Mouse (Mus musculus): Measurements from ENCODE around the gene Slc22a8. TPM values are rescaled to one million over a fixed set of nuclear protein-coding genes. Genes with fewer than 3 reads are reported as not detected.

Gene Slc22a8
- total RNA-seq (2012; rRNA removed), result not detected in 2 replicates

- DNase-seq (ENCODE audit: low read depth, low spot score), result no peak
- H3K36me3 ChIP-seq (ENCODE audit: control insufficient read depth, insufficient read depth, low read length, poor library complexity, severe bottlenecking), result no peaks in the 10 kb centered on the region
- in situ Hi-C loops (cut with MboI; ENCODE audit: low sequenced_read_pairs in 2 of 2, unreplicated experiment in 2 of 2), result no loop called here
- TF ChIP-seq ZNF384 (IDR thresholded peaks at IDR 0.05; ENCODE audit: low read depth, low read length) (no peak), HCFC1 (IDR thresholded peaks at IDR 0.05; ENCODE audit: borderline replicate concordance, insufficient read depth, low read length) (no peak), CHD2 (IDR thresholded peaks at IDR 0.05; ENCODE audit: low read depth, low read length) (no peak), ZC3H11A (IDR thresholded peaks at IDR 0.05; ENCODE audit: borderline replicate concordance, low read depth, low read length) (no peak), MAFK (IDR thresholded peaks at IDR 0.05; ENCODE audit: insufficient read depth, low read depth, low read length) (no peak)
- H3K27ac ChIP-seq (ENCODE audit: insufficient read depth, low read depth, low read length, poor library complexity, severe bottlenecking), result peak within 1 kb of the TSS; percentile 7; the same call in 1 of the 2 replicates
- H3K4me1 ChIP-seq (ENCODE audit: control insufficient read depth in 2 of 2, insufficient read depth in 2 of 2, low read length in 2 of 2, poor library complexity in 1 of 2), result no peaks in the 10 kb centered on the region
- H3K4me3 ChIP-seq (ENCODE audit: insufficient read depth in 1 of 2, low read depth in 1 of 2, low read length in 2 of 2, poor library complexity in 1 of 2, severe bottlenecking in 1 of 2), result no peak within 1 kb of the TSS
- H3K9ac ChIP-seq (ENCODE audit: insufficient read depth, low read depth, low read length, poor library complexity, severe bottlenecking), result no peak within 1 kb of the TSS
- H3K9me3 ChIP-seq (ENCODE audit: control insufficient read depth, insufficient read depth, low read depth, low read length), result no peaks in the 10 kb centered on the region
These were observed at the start of gene Slc22a8 for GRCm38 (mm10) chr19:8590954-8591353. Gene Slc22a8 (plus strand): TSS chr19:8591254.

- Histone ChIP-seq H3K27ac (ENCODE audit: insufficient read depth, low read depth, low read length, poor library complexity, severe bottlenecking) (no peak overlapping the region), H3K36me3 (ENCODE audit: control insufficient read depth, insufficient read depth, low read length, poor library complexity, severe bottlenecking) (no peaks in the 10 kb centered on the region), H3K4me3 (ENCODE audit: insufficient read depth in 1 of 2, low read depth in 1 of 2, low read length in 2 of 2, poor library complexity in 1 of 2, severe bottlenecking in 1 of 2) (no peak overlapping the region), H3K9ac (ENCODE audit: insufficient read depth, low read depth, low read length, poor library complexity, severe bottlenecking) (no peak overlapping the region), H3K9me3 (ENCODE audit: control insufficient read depth, insufficient read depth, low read depth, low read length) (no peaks in the 10 kb centered on the region), H3K4me1 (ENCODE audit: control insufficient read depth in 2 of 2, insufficient read depth in 2 of 2, low read length in 2 of 2, poor library complexity in 1 of 2) (no peaks in the 10 kb centered on the region)
- no peak for DNase-seq (ENCODE audit: low read depth, low spot score)
- TF ChIP-seq ZC3H11A (IDR thresholded peaks at IDR 0.05; ENCODE audit: borderline replicate concordance, low read depth, low read length) (no peak), MAFK (IDR thresholded peaks at IDR 0.05; ENCODE audit: insufficient read depth, low read depth, low read length) (no peak), CHD2 (IDR thresholded peaks at IDR 0.05; ENCODE audit: low read depth, low read length) (no peak), ZNF384 (IDR thresholded peaks at IDR 0.05; ENCODE audit: low read depth, low read length) (no peak), HCFC1 (IDR thresholded peaks at IDR 0.05; ENCODE audit: borderline replicate concordance, insufficient read depth, low read length) (no peak)
- in situ Hi-C loops (cut with MboI; ENCODE audit: low sequenced_read_pairs in 2 of 2, unreplicated experiment in 2 of 2), result no loop called here
These were observed 32.2 kb upstream of the Slc22a8 start for GRCm38 (mm10) chr19:8558897-8559296.

- H3K9ac ChIP-seq (ENCODE audit: insufficient read depth, low read depth, low read length, poor library complexity, severe bottlenecking), result no peak overlapping the region
- H3K36me3 ChIP-seq (ENCODE audit: control insufficient read depth, insufficient read depth, low read length, poor library complexity, severe bottlenecking), result no peaks in the 10 kb centered on the region
- in situ Hi-C loops (cut with MboI; ENCODE audit: low sequenced_read_pairs in 2 of 2, unreplicated experiment in 2 of 2), result loop anchor here in 1 of 2 experiments (10.0 kb wide), 1 partner anchor 121 kb away; no protein-coding TSS in a partner anchor
- peaks cover 0 to 4% of the 10 kb centered on the region in 2 experiments; a peak in 1 of 4 replicates for H3K4me1 ChIP-seq (ENCODE audit: control insufficient read depth in 2 of 2, insufficient read depth in 2 of 2, low read length in 2 of 2, poor library complexity in 1 of 2)
- no peak overlapping the region for H3K4me3 ChIP-seq (ENCODE audit: insufficient read depth in 1 of 2, low read depth in 1 of 2, low read length in 2 of 2, poor library complexity in 1 of 2, severe bottlenecking in 1 of 2)
- no peak overlapping the region for H3K27ac ChIP-seq (ENCODE audit: insufficient read depth, low read depth, low read length, poor library complexity, severe bottlenecking)
- TF ChIP-seq ZNF384 (IDR thresholded peaks at IDR 0.05; ENCODE audit: low read depth, low read length), result no peak
- no peak for TF ChIP-seq MAFK (IDR thresholded peaks at IDR 0.05; ENCODE audit: insufficient read depth, low read depth, low read length)
- no peak for TF ChIP-seq CHD2 (IDR thresholded peaks at IDR 0.05; ENCODE audit: low read depth, low read length)
- TF ChIP-seq ZC3H11A (IDR thresholded peaks at IDR 0.05; ENCODE audit: borderline replicate concordance, low read depth, low read length), result no peak
- no peak for TF ChIP-seq HCFC1 (IDR thresholded peaks at IDR 0.05; ENCODE audit: borderline replicate concordance, insufficient read depth, low read length)
- H3K9me3 ChIP-seq (ENCODE audit: control insufficient read depth, insufficient read depth, low read depth, low read length), result no peaks in the 10 kb centered on the region
- no peak for DNase-seq (ENCODE audit: low read depth, low spot score)
These were observed 27.0 kb upstream of the Slc22a8 start for GRCm38 (mm10) chr19:8564021-8564420.

- Histone ChIP-seq H3K9ac (ENCODE audit: insufficient read depth, low read depth, low read length, poor library complexity, severe bottlenecking) (no peak overlapping the region), H3K9me3 (ENCODE audit: control insufficient read depth, insufficient read depth, low read depth, low read length) (no peaks in the 10 kb centered on the region), H3K27ac (ENCODE audit: insufficient read depth, low read depth, low read length, poor library complexity, severe bottlenecking) (no peak overlapping the region), H3K36me3 (ENCODE audit: control insufficient read depth, insufficient read depth, low read length, poor library complexity, severe bottlenecking) (no peaks in the 10 kb centered on the region), H3K4me3 (ENCODE audit: insufficient read depth in 1 of 2, low read depth in 1 of 2, low read length in 2 of 2, poor library complexity in 1 of 2, severe bottlenecking in 1 of 2) (no peak overlapping the region), H3K4me1 (ENCODE audit: control insufficient read depth in 2 of 2, insufficient read depth in 2 of 2, low read length in 2 of 2, poor library complexity in 1 of 2) (peaks cover 0 to 4% of the 10 kb centered on the region in 2 experiments; a peak in 1 of 4 replicates)
- DNase-seq (ENCODE audit: low read depth, low spot score), result no peak
- no peak for TF ChIP-seq MAFK (IDR thresholded peaks at IDR 0.05; ENCODE audit: insufficient read depth, low read depth, low read length)
- in situ Hi-C loops (cut with MboI; ENCODE audit: low sequenced_read_pairs in 2 of 2, unreplicated experiment in 2 of 2), result loop anchor here in 1 of 2 experiments (10.0 kb wide), 1 partner anchor 120 kb away; no protein-coding TSS in a partner anchor
These were observed 26.6 kb upstream of the Slc22a8 start for GRCm38 (mm10) chr19:8564469-8564868.

GRCm38 (mm10) chr19:8565262-8565661 lies 25.8 kb upstream of the Slc22a8 start:
- no peaks in the 10 kb centered on the region for H3K9me3 ChIP-seq (ENCODE audit: control insufficient read depth, insufficient read depth, low read depth, low read length)
- no peaks in the 10 kb centered on the region for H3K36me3 ChIP-seq (ENCODE audit: control insufficient read depth, insufficient read depth, low read length, poor library complexity, severe bottlenecking)
- no peak for DNase-seq (ENCODE audit: low read depth, low spot score)
- TF ChIP-seq CHD2 (IDR thresholded peaks at IDR 0.05; ENCODE audit: low read depth, low read length), result no peak
- no peak for TF ChIP-seq ZNF384 (IDR thresholded peaks at IDR 0.05; ENCODE audit: low read depth, low read length)
- peak; percentile 37; the same call in 1 of the 2 replicates for TF ChIP-seq MAFK (IDR thresholded peaks at IDR 0.05; ENCODE audit: insufficient read depth, low read depth, low read length)
- TF ChIP-seq HCFC1 (IDR thresholded peaks at IDR 0.05; ENCODE audit: borderline replicate concordance, insufficient read depth, low read length), result no peak
- peaks cover 0 to 4% of the 10 kb centered on the region in 2 experiments; a peak in 1 of 4 replicates for H3K4me1 ChIP-seq (ENCODE audit: control insufficient read depth in 2 of 2, insufficient read depth in 2 of 2, low read length in 2 of 2, poor library complexity in 1 of 2)
- no peak overlapping the region for H3K27ac ChIP-seq (ENCODE audit: insufficient read depth, low read depth, low read length, poor library complexity, severe bottlenecking)
- in situ Hi-C loops (cut with MboI; ENCODE audit: low sequenced_read_pairs in 2 of 2, unreplicated experiment in 2 of 2), result loop anchor here in 1 of 2 experiments (10.0 kb wide), 1 partner anchor 120 kb away; no protein-coding TSS in a partner anchor
- H3K9ac ChIP-seq (ENCODE audit: insufficient read depth, low read depth, low read length, poor library complexity, severe bottlenecking), result no peak overlapping the region
- H3K4me3 ChIP-seq (ENCODE audit: insufficient read depth in 1 of 2, low read depth in 1 of 2, low read length in 2 of 2, poor library complexity in 1 of 2, severe bottlenecking in 1 of 2), result no peak overlapping the region

Measured in ES-E14 (cell line).